Mouse (Mus musculus) spleen, embryonic (tissue): ENCODE measurements around the gene Gm20388.

ENCODE experiments used
- CTCF ChIA-PET: fragments of 350-600 bp; sonication (Branson Sonifier 250); formaldehyde crosslinking; loops from one replicate; lab custom pipeline; 2022; lab: Charles Lee

The Gm20388 gene

DNA sequence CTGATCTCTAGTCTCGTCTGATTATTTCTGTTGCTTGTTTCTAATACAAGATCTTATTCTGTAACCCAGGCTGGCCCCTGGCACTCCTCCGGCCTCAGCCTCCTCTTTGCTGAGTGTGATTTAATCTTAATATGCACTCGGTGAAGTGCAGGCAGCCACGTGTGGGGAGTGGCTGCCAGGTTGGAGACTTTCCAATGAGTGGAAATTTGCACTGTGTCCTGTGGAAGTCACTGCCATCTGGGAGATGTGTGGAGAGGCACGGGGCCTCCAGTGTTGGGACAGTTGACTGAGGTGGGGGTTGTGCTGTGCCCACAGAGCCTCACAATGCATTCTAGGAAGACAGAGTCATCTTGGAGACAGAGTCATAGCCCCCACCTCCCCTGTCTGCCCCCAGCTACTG, 1871.9 kb downstream of the Gm20388 start:
- CTCF ChIA-PET, result no interaction called here

DNA sequence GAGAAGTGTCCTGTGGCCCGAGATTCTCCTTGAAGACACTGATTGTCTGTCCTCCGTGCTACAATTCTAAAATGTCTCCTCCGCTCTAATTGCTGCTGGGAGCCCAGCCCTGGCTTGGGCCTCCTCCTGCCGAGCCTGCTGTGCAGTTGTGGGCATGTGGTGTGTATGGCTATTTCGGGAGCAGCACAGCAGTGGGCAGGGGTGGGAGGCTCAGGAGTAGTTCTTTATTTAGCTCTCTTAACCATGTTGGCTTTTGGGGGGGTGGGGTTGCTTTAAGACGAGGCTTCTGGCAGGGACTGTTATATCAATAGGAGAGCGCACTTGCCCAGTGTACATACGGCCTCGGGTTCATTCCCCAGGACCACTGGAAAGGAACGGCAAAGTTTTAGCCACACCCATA, 1875.9 kb downstream of the Gm20388 start:
- CTCF ChIA-PET, result no interaction called here

GRCm38 (mm10) chr8:121788786-121789185, 1878.1 kb downstream of the Gm20388 start:
- CTCF ChIA-PET, result no interaction called here

- CTCF ChIA-PET, result no interaction called here
Measured at GRCm38 (mm10) chr8:121792159-121792558, 1881.5 kb downstream of the Gm20388 start.

DNA sequence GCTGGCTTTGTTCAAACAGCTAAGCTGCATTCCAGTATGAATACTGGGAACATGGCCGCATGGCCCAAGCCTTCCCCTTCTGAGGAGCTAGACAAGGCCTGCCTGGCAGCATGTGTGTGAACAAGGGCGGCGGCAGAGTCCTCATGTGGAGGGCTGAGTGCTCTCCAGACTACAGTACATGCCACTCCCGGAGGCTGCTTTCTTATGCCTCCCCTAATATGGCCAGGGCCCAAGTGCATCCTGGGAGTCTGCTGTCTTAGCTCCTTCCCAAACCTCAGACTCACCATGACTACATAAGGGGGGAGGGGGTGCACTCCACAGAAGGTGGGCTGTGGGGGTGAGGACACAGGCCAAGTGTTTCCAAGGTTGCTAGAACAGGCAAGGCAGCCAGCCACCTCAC, 1882.0 kb downstream of the Gm20388 start:
- CTCF ChIA-PET, result no interaction called here

DNA sequence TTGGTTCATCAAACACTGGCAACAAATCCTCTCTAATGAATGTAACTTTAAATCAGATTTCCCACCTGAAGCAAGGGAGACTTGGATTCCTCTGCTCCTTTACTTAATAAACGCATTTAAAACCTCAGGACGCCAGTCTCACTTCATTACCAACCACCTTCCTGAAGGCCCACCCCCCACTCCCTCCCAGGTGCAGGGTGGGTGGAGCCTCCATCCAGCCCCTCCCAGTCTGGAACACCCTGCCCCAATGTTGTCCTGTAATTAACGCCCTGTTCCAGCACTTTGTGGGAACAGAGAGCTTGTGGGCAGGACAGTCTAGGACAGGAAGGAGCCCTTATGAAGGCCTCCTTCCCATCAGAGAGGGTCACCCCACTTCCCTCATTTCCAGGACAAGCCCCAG, 1883.5 kb downstream of the Gm20388 start:
- CTCF ChIA-PET, result no interaction called here

DNA sequence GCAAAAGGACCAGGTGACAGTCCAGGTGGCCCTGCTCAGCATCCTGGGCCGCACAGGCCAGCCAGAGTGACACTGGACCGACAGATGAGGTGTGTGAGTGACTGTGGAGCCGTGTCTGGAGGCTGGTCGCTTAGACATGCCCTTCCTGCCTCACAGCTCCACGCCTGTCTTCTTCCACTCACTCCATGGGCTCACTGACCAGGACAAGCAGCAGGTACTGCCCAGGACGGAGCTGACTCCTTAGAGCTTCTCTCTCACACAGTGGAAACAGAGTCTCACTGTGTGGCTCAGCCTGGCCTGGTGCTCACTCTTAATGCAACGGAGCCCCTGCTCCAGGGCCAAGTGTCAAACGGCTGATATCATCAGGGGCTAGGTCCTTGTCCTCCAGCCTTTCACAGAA, 1884.8 kb downstream of the Gm20388 start:
- CTCF ChIA-PET, result no interaction called here

GRCm38 (mm10) chr8:121796406-121796805, 1885.8 kb downstream of the Gm20388 start:
- CTCF ChIA-PET, result no interaction called here

DNA sequence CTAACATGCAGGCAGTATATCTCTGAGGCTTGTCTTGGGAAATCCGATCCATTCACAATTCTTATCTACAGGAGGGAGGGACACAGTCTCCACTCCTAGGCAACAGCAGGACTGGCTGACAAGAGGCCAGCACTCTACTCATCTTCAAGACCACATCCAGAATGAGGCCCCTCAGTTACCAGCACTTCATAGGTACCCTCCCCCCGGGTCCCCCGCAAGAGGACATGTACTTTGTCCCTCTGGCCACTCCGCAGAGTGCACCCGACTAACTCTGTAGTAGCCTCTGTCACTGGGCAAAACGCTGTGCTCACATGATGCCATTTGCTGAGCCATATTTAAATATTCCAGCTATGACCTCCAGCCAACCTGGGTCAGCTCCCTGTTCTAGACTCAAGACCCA, 1887.8 kb downstream of the Gm20388 start:
- CTCF ChIA-PET, result no interaction called here

DNA sequence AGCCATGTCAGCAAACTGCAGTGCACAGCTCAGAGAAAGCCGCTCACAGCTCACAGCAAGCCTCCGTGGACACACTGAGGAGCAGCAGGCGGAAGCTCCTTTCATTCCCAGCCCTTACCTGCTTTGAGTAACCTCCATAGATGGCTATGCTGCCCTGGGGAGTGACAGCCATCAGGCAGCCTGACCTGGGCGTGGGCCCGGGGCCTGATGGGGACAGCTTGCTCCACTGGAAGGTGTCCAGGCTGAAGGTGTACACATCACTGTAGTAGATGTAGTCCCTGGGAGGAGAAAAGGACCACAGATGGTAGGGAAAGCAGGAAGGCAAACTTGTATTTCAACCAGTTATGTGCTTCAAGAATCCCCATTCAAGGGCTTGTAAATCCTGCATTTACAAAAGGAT, 1894.2 kb downstream of the Gm20388 start:
- CTCF ChIA-PET, result no interaction called here

- CTCF ChIA-PET, result no interaction called here
Measured at GRCm38 (mm10) chr8:121806126-121806525, 1895.5 kb downstream of the Gm20388 start.

DNA sequence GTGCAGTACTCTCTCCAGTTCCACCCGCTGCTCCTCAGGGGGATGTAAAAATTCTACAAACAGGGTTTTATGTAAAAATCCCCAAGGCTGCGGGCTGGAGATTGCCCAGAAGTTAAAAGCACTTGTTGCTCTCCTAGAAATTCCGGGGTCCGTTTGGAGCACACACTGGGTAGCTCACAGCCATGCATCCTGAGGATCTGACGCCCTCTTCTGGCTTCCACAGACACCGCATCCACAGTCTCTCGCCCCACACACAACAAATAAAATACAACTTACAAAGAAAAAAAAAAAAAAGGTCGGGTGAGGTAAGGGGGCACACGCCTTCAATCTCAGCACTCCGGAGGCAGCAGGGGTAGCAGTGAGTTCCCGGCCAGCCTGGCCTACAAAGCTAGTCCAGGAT, 1897.4 kb downstream of the Gm20388 start:
- CTCF ChIA-PET, result no interaction called here

DNA sequence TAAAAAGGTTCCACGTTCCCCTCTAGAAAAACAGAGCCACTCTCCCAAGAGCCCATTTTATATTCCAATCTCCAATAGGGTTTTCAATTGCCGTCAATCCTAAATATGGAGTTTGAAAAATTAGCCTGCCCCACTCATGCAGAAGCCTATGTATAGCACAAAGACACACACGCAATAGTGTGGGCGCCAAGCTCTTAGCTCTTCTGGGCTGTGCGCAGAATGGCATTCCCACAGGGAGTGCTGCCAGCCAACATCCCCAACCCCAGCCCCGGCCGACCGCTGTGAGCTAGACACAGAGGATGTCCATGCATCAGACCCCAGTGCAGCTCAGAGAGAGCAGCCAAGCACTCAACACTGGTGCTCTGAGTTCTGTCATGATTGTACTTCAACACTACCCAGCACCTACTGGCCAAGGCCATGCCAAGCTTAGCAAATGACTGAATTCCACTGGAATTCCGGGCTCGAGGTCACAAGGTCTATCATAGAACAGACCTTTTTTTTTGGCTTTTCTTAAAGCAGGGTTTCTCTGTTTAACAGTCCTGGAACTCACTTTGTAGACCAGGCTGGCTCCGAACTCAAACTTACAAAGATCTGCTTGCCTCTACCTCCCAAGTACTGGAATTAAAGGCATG, 1899.0 kb downstream of the Gm20388 start:
- CTCF ChIA-PET, result no interaction called here

GRCm38 (mm10) chr8:121811502-121811901, 1900.9 kb downstream of the Gm20388 start:
- CTCF ChIA-PET, result no interaction called here

DNA sequence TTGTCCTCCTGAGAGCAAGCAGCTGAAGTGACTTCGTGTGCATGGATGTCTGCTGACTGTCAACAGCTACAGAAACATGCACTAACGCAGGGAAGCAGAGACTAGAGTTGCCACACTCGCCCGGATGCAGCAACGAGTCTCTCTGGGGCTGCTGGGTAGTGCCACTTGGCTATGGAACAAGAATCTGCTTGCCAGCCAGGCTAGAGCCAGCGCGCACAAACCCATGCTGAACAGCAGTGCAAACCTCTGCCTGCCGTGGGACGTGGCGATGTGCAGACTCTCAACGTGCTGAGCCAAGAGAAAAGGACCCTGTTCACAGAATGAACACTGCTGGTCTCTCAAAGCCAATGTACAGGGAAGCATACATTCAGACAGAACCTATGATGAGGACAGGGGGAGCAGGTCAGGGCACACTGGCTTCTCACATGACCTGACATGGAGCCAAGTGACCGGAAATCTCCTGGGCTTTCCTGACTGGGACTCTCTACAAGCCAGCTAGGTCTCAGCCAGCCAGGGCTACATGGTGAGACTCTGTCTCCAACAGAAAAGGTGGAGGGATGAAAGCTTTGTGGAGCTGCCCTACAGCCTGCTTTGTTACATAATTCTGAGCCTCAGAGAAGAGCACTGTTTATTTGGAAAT, 1901.4 kb downstream of the Gm20388 start:
- CTCF ChIA-PET, result no interaction called here

- CTCF ChIA-PET, result no interaction called here
Measured at GRCm38 (mm10) chr8:121818226-121818625, 1907.6 kb downstream of the Gm20388 start.

DNA sequence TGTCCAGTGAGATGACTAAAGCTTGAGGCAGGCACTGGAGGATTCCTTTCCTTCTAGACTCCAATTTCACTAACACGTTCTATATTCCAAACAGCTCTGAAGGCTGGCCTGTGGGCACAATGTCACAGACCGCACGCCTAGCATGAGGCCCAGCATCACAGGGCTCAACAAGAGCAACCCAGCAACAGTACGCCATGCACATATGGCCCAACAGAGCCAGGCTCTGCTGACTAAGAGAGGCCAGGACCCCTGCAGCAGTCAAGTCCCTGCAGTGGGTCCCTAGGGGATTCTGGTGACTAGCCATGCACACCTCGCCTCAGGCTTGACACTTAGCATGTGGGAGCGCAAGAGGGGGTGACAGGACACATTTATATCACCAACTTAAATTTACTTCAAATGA, 1910.2 kb downstream of the Gm20388 start:
- CTCF ChIA-PET, result no interaction called here

DNA sequence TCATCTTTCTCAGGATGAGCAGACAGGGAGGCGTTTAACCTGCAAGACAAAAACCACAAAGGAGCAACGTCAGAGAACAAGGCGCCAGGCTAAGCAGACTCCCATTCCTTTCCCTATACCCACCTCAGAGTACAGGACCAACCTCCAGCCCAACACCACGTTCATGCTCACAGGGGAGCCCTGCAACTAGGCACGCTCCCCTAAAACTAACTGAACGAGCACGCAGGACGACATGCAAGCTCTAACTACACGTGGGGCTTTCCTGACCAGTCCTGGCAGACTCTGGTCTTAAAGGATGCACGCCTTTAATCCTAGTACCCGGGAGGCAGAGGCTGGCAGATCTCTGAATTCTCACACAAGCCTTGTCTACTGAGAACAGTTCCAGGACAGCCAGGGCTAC, 1910.7 kb downstream of the Gm20388 start:
- CTCF ChIA-PET, result no interaction called here

- CTCF ChIA-PET, result no interaction called here
Measured at GRCm38 (mm10) chr8:121821770-121822169, 1911.1 kb downstream of the Gm20388 start.

DNA sequence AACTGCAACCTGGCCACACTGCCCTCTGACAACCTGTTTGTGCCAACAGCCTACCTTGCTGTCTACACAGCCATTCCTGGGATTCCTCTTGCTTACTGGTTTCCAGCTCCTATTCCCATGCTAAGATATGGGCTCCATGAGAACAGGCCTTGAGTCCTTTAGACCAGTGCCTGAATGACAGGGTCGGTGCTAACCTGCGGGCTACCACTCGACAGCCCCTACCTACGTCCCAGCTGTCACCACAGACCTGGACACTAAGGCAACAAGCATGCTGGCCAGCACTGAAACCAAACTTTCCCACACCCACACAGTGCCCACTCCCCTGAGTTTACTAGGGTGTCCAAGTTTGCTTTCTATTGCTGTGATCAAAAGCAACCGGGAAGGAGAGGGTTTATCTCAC, 1917.1 kb downstream of the Gm20388 start:
- CTCF ChIA-PET, result no interaction called here

DNA sequence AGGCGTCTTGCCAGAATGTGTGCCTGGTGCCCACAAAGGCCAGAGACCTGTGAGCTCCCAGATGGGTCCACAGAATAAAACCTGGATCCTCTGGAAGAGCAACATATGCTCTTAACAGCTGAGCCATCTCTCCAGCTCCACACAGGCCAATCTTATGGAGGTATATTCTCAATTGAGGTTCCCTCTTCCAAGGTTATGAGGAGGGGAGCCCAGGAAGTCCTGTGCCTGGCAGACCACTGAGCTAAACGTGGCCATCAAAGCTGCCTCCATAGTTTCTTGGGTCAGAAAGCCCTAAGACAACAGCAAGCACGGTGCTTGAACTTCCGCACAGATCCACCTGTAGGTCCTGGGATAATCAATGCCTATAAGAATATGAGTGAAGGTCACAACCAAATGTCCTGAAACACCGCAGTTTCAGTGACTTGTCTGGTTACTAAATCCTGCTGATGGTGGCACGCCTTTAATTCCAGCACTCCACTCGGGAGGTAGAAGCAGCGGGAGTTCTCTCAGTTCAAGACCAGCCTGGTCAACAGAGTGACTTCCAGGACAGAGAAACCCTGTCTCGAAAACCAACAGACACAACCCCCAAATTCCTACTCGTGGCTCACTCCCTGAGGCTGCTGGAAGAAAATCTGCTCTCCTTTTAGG, 1917.9 kb downstream of the Gm20388 start:
- CTCF ChIA-PET, result no interaction called here

- CTCF ChIA-PET, result no interaction called here
Measured at GRCm38 (mm10) chr8:121829048-121829776, 1918.6 kb downstream of the Gm20388 start, which contains the start of gene Klhdc4. TSS of gene Klhdc4 (minus strand) at chr8:121829569.
